Mouse (Mus musculus) midbrain, embryonic 10.5 days (tissue): Measurements from ENCODE around the gene Tuba3a. TPM values are rescaled to one million over a fixed set of nuclear protein-coding genes. Genes with fewer than 3 reads are reported as not detected.
"Not testable (repeated sequence)": the region's sequence is repeated elsewhere in the genome, so short reads cannot be mapped to it uniquely, and the experiment has no call there.

Source experiments
- DNase-seq: peaks from one replicate; pipeline ENCODE4 v3.0.0-alpha.2; 2017; ENCODE audit warnings: low spot score
- H3K27ac ChIP-seq: fragments of 300-500 bp; sonication (generic); replicated peaks from 2 replicates; pipeline ENCODE4 v1.5.1; 2016; ENCODE audit warnings: mild to moderate bottlenecking
- H3K27me3 ChIP-seq: fragments of 300-500 bp; sonication (generic); 2 replicates; pipeline ENCODE4 v1.6.1; 2016; ENCODE audit warnings: low read depth, mild to moderate bottlenecking; ENCODE audit not compliant: poor library complexity, severe bottlenecking
- H3K36me3 ChIP-seq: fragments of 300-500 bp; sonication (generic); 2 replicates; pipeline ENCODE4 v1.6.1; 2016; ENCODE audit warnings: mild to moderate bottlenecking, moderate library complexity
- H3K4me1 ChIP-seq: fragments of 300-500 bp; sonication (generic); 2 replicates; pipeline ENCODE4 v1.6.1; 2016
- H3K4me3 ChIP-seq: fragments of 300-500 bp; sonication (generic); 2 replicates; pipeline ENCODE4 v1.5.1; 2016; ENCODE audit warnings: mild to moderate bottlenecking, moderate library complexity
- H3K9me3 ChIP-seq: fragments of 300-500 bp; sonication (generic); replicated peaks from 2 replicates; pipeline ENCODE4 v1.6.1; 2016; ENCODE audit warnings: mild to moderate bottlenecking
- WGBS: fragments of 180-500 bp; shearing (Covaris S2); methylation state at CpG from one replicate; pipeline ENCODE4 v1.1.7; 2016; 5-methylcytosine and 5-hydroxymethylcytosine counted together
- polyA plus RNA-seq: library from polyadenylated mRNA; unstranded; fragments of >200 nt; fragmentation: Nextera tagmentation; extraction: Ambion mirVana; gene quantifications from 2 replicates; pipeline ENCODE4 v1.2.1, GENCODE M21; 2016

Tuba3a gene
- polyA plus RNA-seq, 1 experiment from 2014 or later = not detected

DNA sequence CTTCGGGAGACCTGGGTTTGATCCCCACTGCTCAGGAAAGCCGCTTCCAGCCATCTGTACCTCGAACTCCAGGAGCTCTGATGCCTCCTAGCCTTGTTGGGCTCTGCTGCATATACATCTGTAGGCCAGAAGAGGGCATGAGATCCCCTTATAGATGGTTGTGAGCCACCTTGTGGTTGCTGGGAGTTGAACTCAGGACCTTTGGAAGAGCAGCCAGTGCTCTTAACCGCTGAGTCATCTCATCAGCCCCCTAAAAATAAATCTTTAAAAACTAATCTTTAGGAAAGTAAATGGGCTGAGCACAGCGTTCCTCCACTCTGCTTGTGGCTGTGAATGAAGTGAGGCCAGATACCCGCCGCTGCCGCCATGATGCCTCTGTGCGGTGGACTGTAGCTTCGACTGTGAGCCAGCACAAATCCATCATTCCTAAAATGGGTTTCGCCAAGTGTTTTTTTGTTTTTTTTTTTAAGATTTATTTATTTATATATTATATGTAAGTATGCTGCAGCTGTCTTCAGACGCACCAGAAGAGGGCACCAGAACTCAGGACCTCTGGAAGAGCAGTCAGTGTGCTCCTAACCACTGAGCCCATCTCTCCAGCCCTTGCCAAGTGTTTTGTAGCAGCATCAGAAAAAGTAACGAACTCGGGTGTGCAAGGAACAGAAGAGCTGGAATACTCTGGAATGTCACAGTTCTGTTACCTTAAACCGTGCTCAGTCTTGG is 10.8 kb downstream of the Tuba3a start:
- WGBS = 60% methylated on average over 15 of the region's 15 CpGs
- H3K4me1 ChIP-seq = peaks cover 8% of the 10 kb centered on the region
- H3K4me3 ChIP-seq = no peak overlapping the region
- peaks cover 24% of the 10 kb centered on the region for H3K27me3 ChIP-seq
- no peaks in the 10 kb centered on the region for H3K9me3 ChIP-seq
- no peaks in the 10 kb centered on the region for H3K36me3 ChIP-seq
- no peak overlapping the region for H3K27ac ChIP-seq
- DNase-seq = peak; percentile 22

DNA sequence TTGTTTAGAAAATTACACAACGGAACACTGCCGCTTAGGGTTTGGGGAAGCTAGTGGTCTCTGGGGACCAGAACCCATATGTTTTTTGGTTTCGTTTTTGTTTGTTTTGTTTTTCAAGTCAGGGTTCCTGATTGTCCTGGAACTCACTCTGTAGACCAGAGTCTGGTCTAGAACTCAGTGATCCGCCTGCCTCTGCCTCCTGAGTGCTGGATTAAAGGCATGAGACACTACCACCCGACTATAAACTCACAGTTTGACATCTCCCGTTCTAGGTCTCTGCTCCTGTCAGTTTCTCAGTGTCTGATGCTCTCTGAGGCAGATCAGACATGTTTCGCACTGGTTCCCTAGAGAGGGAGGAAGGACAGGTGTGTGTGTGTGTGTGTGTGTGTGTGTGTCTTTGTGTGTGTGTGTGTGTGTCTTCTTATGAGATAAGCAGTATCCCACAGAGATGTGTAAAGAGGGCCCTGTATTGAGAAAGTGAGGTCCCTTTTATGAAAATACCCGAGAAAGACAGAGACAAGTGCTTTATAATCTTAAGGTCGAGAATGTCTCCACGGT is 13.5 kb downstream of the Tuba3a start:
- H3K36me3 ChIP-seq = no peaks in the 10 kb centered on the region
- no peak overlapping the region for H3K27ac ChIP-seq
- WGBS = 81% methylated on average over 10 of the region's 10 CpGs
- no peak overlapping the region for H3K4me3 ChIP-seq
- H3K9me3 ChIP-seq = no peaks in the 10 kb centered on the region
- no peak for DNase-seq
- H3K27me3 ChIP-seq = peaks cover 24% of the 10 kb centered on the region
- H3K4me1 ChIP-seq = peaks cover 8% of the 10 kb centered on the region

DNA sequence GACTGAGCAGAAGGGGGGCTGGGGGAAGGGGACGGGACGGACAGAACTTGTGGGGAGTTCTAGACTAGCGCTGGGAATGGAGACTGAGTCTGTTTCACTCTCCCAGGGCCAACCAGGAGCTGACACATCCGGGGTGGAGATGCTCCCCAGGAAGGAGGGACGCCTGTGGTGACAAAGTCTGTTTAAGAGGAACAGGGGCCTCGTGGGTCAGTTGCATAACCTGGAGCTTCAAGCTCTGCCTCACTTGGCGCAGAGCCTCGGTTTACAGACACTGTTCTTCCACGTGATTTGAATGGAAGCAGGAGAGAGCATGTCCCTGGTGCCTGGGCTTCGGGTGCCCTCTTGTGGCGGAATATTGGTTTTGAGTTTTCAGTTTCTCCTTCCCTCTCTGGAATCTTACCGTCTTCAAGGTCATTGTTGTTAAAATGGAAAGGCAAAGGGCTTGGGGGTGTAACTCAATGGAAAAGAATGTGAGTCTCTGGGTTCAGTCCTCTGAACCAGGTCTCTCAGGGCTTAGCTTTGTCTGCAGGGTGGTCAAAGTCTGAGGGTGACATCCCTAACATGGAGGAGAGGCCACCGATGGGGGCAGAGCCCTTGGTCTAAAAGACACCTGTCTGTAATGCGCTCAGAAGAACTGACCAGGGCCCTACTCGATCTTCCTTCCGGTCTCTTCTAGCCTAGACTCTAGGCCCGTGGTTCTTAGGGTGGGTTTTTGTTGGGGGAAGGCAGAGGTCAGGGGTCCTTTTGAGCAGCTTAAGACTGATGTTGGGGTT is 14.2 kb downstream of the Tuba3a start:
- peak; percentile 83 for DNase-seq
- H3K4me1 ChIP-seq = peaks cover 8% of the 10 kb centered on the region
- peak overlapping the region; percentile 74 for H3K27ac ChIP-seq
- peaks cover 24% of the 10 kb centered on the region for H3K27me3 ChIP-seq
- WGBS = 20% methylated on average over 17 of the region's 17 CpGs
- H3K4me3 ChIP-seq = peak overlapping the region; percentile 32
- no peaks in the 10 kb centered on the region for H3K36me3 ChIP-seq
- no peaks in the 10 kb centered on the region for H3K9me3 ChIP-seq

DNA sequence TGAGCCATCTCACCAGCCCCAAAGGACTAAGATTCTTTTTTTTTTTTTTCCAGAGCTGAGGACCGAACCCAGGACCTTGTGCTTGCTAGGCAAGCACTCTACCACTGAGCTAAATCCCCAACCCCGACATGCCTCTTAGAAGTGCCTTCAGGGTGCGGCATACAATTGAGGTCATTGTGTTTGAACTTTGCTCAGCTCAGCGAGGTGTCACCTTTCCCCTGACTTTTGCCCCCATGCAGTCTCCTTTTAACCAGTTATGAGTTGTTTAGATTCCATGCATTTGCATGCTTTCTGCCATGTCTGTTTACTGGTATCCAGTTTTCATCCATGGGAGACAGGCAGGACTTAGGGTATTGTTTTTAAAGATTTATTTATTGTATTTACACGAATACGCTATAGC is 17.0 kb downstream of the Tuba3a start:
- Histone ChIP-seq H3K27ac (no peak overlapping the region), H3K4me3 (no peak overlapping the region), H3K4me1 (peaks cover 8% of the 10 kb centered on the region), H3K9me3 (no peaks in the 10 kb centered on the region), H3K36me3 (no peaks in the 10 kb centered on the region), H3K27me3 (peaks cover 24% of the 10 kb centered on the region)
- no peak for DNase-seq
- WGBS = 53% methylated on average over 6 of the region's 6 CpGs

DNA sequence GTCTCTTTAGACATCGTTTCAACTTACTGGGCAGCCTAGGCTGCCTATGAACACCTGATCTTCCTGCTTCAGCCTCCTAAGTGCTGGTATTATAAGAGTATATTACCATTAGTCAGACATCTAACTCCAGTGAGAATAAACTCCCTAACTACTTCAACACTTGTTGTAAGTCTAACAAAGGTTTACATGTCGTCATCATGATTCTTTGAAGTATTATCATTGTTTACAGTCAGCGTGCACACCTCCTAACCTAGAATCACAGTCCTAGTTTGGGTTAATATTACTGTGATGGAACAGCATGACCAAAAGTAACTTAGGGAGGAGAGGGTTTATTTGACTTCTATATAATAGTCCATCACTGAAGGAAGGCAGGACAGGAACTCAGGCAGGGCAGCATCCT is 18.4 kb downstream of the Tuba3a start:
- Histone ChIP-seq H3K27me3 (peaks cover 22% of the 10 kb centered on the region), H3K36me3 (no peaks in the 10 kb centered on the region), H3K4me3 (no peak overlapping the region), H3K4me1 (peaks cover 8% of the 10 kb centered on the region), H3K27ac (no peak overlapping the region), H3K9me3 (no peaks in the 10 kb centered on the region)
- 84% methylated on average over 3 of the region's 3 CpGs for WGBS
- DNase-seq = no peak

DNA sequence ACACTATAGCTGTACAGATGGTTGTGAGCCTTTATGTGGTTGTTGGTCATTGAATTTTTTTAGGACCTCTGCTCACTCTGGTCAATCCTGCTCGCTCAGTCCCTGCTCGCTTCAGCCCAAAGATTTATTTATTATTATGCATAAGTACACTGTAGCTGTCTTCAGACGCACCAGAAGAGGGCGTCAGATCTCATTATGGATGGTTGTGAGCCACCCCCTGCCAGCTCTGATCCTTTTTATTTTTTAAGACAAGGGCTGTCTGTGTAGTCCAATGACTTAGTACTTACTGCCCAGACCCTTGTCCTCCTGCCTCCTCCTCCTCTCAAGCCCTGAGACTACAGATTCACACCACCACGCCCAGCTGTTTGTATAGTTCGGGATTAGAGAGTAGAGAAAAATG is 19.2 kb downstream of the Tuba3a start:
- WGBS = 75% methylated on average over 6 of the region's 6 CpGs

DNA sequence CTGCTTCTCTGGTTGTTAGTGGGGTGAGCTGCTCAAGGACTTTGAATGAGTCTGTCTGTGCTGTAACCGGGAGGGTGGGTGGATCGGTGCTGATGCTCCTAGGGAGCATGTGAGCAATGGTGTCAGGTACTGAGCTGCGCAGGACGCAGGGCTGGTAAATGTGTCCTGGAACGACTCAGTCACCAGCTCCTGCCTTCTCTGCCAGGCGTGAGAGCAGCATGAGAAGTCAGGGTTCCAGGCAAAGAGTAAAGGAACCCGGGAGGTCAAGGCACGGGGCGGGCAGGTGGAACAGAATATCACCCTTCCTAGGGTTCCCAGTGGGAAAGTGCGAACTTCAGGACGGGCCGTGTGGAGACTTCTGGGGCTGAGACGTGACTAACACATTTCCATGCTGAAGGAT is 19.8 kb downstream of the Tuba3a start:
- no peak overlapping the region for H3K27ac ChIP-seq
- no peak for DNase-seq
- WGBS = 79% methylated on average over 13 of the region's 13 CpGs
- H3K36me3 ChIP-seq = no peaks in the 10 kb centered on the region
- H3K4me3 ChIP-seq = no peak overlapping the region
- H3K9me3 ChIP-seq = no peaks in the 10 kb centered on the region
- no peaks in the 10 kb centered on the region for H3K4me1 ChIP-seq
- H3K27me3 ChIP-seq = peaks cover 11% of the 10 kb centered on the region

More for the DNA sequence above, 19.2 kb downstream of the Tuba3a start:
- H3K4me1 ChIP-seq, DNase-seq, H3K9me3 ChIP-seq, H3K36me3 ChIP-seq, H3K27ac ChIP-seq, H3K4me3 ChIP-seq: not testable (repeated sequence)
- peaks cover 15% of the 10 kb centered on the region for H3K27me3 ChIP-seq

DNA sequence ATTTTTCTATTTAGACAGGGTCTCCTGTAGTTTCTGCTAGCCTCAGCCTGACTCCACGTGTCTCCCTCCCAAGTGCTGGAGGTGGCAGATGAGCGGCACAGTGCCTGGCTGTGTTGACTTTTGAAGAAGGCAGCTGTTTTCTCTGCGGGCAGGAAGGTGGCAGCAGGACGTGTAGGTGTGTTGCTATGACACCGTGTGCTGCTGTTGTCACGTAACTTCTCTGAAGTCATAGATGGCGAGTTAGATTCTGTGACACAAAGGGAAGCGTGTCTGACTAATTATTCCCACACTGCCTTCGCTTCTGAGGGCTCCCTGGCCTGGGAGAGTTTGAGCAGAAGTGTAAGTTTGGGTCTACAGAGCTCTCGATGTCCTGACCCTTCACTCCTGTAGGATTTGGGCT is 20.6 kb downstream of the Tuba3a start:
- H3K27me3 ChIP-seq = peaks cover 3% of the 10 kb centered on the region; the same call in 1 of the 2 replicates
- H3K4me1 ChIP-seq = no peaks in the 10 kb centered on the region
- WGBS = 69% methylated on average over 10 of the region's 10 CpGs
- no peaks in the 10 kb centered on the region for H3K9me3 ChIP-seq
- no peaks in the 10 kb centered on the region for H3K36me3 ChIP-seq
- H3K4me3 ChIP-seq = no peak overlapping the region
- H3K27ac ChIP-seq = no peak overlapping the region
- no peak for DNase-seq

DNA sequence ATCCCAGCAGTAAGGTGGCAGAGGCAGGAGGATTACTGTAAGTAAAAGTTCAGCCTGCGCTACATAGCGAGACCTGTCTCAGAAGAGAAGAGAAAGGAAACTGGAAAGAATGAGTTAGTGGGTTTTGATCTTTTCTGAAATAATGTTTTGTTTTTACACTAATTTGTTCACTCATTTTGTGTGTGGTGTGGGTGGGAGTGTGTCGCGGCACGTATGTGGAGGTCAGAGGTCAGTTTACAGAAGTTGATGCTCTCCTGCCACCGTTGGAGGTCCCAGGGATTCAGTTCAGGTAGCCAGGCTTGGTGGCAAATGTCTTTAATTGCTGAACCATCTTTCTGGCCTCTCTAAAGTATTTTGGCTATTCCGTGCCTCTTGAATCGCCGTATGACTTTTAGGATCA is 21.6 kb downstream of the Tuba3a start:
- 91% methylated on average over 9 of the region's 9 CpGs for WGBS

DNA sequence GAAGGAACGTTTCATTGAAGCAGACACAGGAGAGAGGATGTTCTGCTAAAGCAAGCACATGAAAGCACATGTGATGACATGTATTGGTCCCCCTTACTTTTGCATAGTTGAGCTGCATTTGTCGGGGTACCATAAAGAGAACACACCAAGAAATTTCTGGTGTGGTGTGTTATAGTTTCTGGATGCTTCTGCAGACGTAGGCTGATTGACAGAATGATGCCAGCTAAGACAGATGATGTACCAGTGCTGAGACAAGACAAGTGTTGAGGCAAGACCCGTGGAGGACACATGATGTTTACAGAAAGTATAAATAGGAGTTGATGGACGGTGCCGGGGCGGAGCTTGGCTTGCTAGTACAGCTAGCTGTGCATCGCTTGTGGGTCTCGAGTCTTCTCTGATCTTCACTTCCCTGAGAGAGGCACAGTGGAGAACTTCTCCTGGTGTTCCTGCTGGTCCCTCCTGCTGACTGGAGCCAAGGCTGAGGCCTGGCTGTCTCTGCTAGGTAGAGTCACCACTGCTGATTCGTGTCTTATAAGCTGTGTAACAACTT is 25.8 kb downstream of the Tuba3a start:
- Histone ChIP-seq H3K4me1 (no peaks in the 10 kb centered on the region), H3K36me3 (no peaks in the 10 kb centered on the region), H3K9me3 (no peaks in the 10 kb centered on the region), H3K4me3 (no peak overlapping the region), H3K27ac (no peak overlapping the region), H3K27me3 (no peaks in the 10 kb centered on the region)
- WGBS = 87% methylated on average over 10 of the region's 10 CpGs
- DNase-seq = no peak

More for the DNA sequence above, 21.6 kb downstream of the Tuba3a start:
- Histone ChIP-seq H3K4me3 (no peak overlapping the region), H3K27me3 (no peaks in the 10 kb centered on the region), H3K4me1 (no peaks in the 10 kb centered on the region), H3K36me3 (no peaks in the 10 kb centered on the region), H3K9me3 (no peaks in the 10 kb centered on the region), H3K27ac (no peak overlapping the region)
- DNase-seq = no peak

DNA sequence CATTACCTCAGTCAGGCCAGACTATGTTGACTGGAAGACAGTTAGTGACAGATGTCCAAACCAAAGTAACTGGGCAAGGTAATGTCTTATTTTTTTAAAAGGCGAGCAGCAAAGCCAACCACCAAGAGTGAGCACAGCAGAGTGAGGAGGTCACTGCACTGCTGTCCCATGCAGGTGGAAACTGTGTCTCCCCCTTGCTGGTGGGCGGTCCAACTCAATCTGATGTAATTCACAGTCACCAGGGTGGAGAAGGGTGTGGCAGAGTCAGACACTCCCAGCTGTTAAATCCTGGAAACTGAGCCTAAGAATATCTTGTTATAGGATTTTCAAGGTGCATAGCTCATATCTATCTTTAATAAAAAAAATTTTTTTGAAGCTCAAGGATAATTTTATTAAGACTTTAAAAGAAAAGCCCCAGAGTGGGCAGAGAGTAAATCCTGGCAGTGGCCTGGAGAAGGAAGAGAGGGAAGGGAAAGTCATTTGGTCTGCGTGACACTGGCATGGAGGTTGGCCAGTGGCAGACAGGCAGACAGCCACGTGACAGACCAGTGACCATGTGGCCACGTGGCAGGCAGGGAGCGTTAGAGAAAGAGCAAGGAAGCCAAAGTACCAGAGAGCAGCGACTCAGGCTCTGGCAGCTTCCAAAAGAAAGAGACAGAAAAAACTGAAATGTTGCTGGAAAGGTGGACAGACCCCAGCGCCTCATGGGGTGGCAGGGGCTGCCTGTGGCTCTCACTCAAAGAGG is 29.4 kb downstream of the Tuba3a start:
- Histone ChIP-seq H3K27me3 (no peaks in the 10 kb centered on the region), H3K36me3 (no peaks in the 10 kb centered on the region), H3K9me3 (no peaks in the 10 kb centered on the region; the same call in 1 of the 2 replicates), H3K4me3 (no peak overlapping the region), H3K27ac (no peak overlapping the region), H3K4me1 (peaks cover 8% of the 10 kb centered on the region; the same call in 1 of the 2 replicates)
- no peak for DNase-seq
- 84% methylated on average over 8 of the region's 8 CpGs for WGBS

DNA sequence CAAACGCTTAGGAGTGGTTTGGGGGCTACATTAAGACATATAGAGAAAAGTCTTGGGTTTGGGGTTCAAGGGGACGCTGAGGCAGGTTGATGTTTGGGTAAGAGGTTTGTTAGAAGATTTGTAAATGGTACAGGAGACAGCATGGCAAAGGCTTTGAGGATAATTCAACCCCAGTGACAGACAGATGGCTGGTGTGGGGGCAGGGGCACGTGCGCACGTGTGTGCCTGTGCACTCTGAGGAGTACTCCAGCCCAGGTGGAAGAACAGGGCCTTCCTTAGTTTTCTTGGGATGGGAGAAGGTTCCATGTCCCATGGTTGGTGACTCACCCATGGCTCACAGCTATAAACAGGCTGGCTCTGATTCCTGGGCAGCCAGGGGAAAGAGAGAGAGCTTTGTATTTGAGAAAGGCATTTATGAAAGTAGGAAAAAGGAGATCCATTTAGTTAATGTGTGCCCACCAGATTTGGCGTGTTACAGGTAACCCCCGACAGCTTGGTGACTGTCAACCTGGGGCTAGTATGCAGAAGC is 30.3 kb downstream of the Tuba3a start:
- no peaks in the 10 kb centered on the region; the same call in 1 of the 2 replicates for H3K9me3 ChIP-seq
- H3K27me3 ChIP-seq = no peaks in the 10 kb centered on the region
- H3K4me3 ChIP-seq = no peak overlapping the region
- 89% methylated on average over 7 of the region's 7 CpGs for WGBS
- no peak overlapping the region for H3K27ac ChIP-seq
- peaks cover 8% of the 10 kb centered on the region; the same call in 1 of the 2 replicates for H3K4me1 ChIP-seq
- DNase-seq = no peak
- H3K36me3 ChIP-seq = no peaks in the 10 kb centered on the region
